Comparison of ENCODE assay signal across 7 mouse cellular contexts in genomic region chr5:30104841-30105667, GRCm38 (mm10). TPM values are rescaled to one million over a fixed set of nuclear protein-coding genes. Genes with fewer than 3 reads are reported as not detected.
DNase-seq lines count a peak whose midpoint lies in the region; ATAC-seq and TF ChIP-seq lines count a peak whose summit lies in the region.

TSS of gene Garem2 (plus strand) at chr5:30105161.

- H3K4me2 ChIP-seq in forebrain, postnatal 0 days (ENCODE audit: low read depth), result peak within 1 kb of the TSS; percentile 97
- peak within 1 kb of the TSS; percentile 62 for H3K4me2 ChIP-seq in myocyte (ENCODE audit: low read depth)

- no peak for TF ChIP-seq CTCF in cortical plate, adult 2 months (IDR thresholded peaks at IDR 0.05; ENCODE audit: extremely low read depth, insufficient read depth, low read length)
- no peak for TF ChIP-seq CTCF in forebrain, postnatal 0 days (IDR thresholded peaks at IDR 0.05; ENCODE audit: low read depth)

- ATAC-seq in forebrain, postnatal 0 days, result peak; percentile 57
- no peak for ATAC-seq in erythroblast, adult 5-6 weeks (replicated peaks; ENCODE audit: low FRiP score, poor library complexity, severe bottlenecking)

- no peaks in the 10 kb centered on the region for H3K4me1 ChIP-seq in cortical plate, adult 2 months (ENCODE audit: control insufficient read depth, insufficient read depth, low read length)
- peaks cover 7% of the 10 kb centered on the region; the same call in 1 of the 2 replicates for H3K4me1 ChIP-seq in forebrain, postnatal 0 days (ENCODE audit: insufficient read depth)
- peaks cover 39% of the 10 kb centered on the region for H3K4me1 ChIP-seq in limb, embryonic 10.5 days

- no peak within 1 kb of the TSS for H3K27ac ChIP-seq in cortical plate, adult 2 months (ENCODE audit: insufficient read depth, low read length)
- H3K27ac ChIP-seq in forebrain, postnatal 0 days (ENCODE audit: low read depth, low read length), result peak within 1 kb of the TSS; percentile 62
- peak within 1 kb of the TSS; percentile 59 for H3K27ac ChIP-seq in limb, embryonic 10.5 days

- under 1% methylated on average over 58 of the region's 65 CpGs for WGBS in forebrain, postnatal 0 days
- under 1% methylated on average over 63 of the region's 65 CpGs for WGBS in limb, embryonic 10.5 days

- H3K36me3 ChIP-seq in forebrain, postnatal 0 days (ENCODE audit: insufficient read depth), result no peaks in the 10 kb centered on the region
- no peaks in the 10 kb centered on the region for H3K36me3 ChIP-seq in limb, embryonic 10.5 days
- H3K36me3 ChIP-seq in myocyte (ENCODE audit: control insufficient read depth, insufficient read depth), result no peaks in the 10 kb centered on the region

- H3K9me3 ChIP-seq in forebrain, postnatal 0 days (ENCODE audit: low read length), result no peaks in the 10 kb centered on the region
- H3K9me3 ChIP-seq in limb, embryonic 10.5 days (replicated peaks), result no peaks in the 10 kb centered on the region

- no peaks in the 10 kb centered on the region for H3K79me2 ChIP-seq in myocyte (ENCODE audit: control insufficient read depth, insufficient read depth)

- no peak for TF ChIP-seq POLR2A in cortical plate, adult 2 months (IDR thresholded peaks at IDR 0.05; ENCODE audit: extremely low read depth, insufficient read depth, low read length)
- TF ChIP-seq POLR2A in myocyte (IDR thresholded peaks at IDR 0.05; ENCODE audit: insufficient read length, low read depth), result no peak

- peak in 1 of 2 experiments; percentile 6 for DNase-seq in left cerebral cortex, adult 8-10 months (ENCODE audit: low spot score in 2 of 2)
- no peak for DNase-seq in left cerebral cortex, adult 11 months (ENCODE audit: low spot score)
- peak; percentile 63 for DNase-seq in forebrain, postnatal 0 days
- peak; percentile 69 for DNase-seq in limb, embryonic 10.5 days (ENCODE audit: low spot score)

- H3K27me3 ChIP-seq in forebrain, postnatal 0 days (ENCODE audit: insufficient read depth, low read length), result no peaks in the 10 kb centered on the region
- H3K27me3 ChIP-seq in limb, embryonic 10.5 days (ENCODE audit: low read depth, poor library complexity, severe bottlenecking), result peaks cover 77% of the 10 kb centered on the region
- H3K27me3 ChIP-seq in myocyte (ENCODE audit: control insufficient read depth, insufficient read depth, insufficient read length), result peaks cover 38% of the 10 kb centered on the region

- H3K4me3 ChIP-seq in cortical plate, adult 2 months (ENCODE audit: insufficient read depth, low read length), result peak within 1 kb of the TSS; percentile 14
- peak within 1 kb of the TSS; percentile 56 for H3K4me3 ChIP-seq in forebrain, postnatal 0 days (ENCODE audit: low read depth, low read length)
- peak within 1 kb of the TSS; percentile 58 for H3K4me3 ChIP-seq in limb, embryonic 10.5 days
- no peak within 1 kb of the TSS for H3K4me3 ChIP-seq in myocyte

- peak within 1 kb of the TSS; percentile 53 for H3K9ac ChIP-seq in forebrain, postnatal 0 days

- H3ac ChIP-seq in myocyte (ENCODE audit: control insufficient read depth, insufficient read length), result peak within 1 kb of the TSS; percentile 25

TF ChIP-seq in myocyte, 11 proteins besides CTCF, POLR2A, EP300 and RAD21:
- TF ChIP-seq TCF12 (IDR thresholded peaks at IDR 0.05; ENCODE audit: insufficient read depth, poor library complexity, severe bottlenecking), result no peak
- TF ChIP-seq MYOD1 (IDR thresholded peaks at IDR 0.05; ENCODE audit: control insufficient read depth in 1 of 3, insufficient read length in 2 of 3, low read depth in 2 of 3), result no peak
- TF ChIP-seq SRF (IDR thresholded peaks at IDR 0.05; ENCODE audit: control insufficient read depth, insufficient read length, low read depth), result no peak
- TF ChIP-seq USF1 (IDR thresholded peaks at IDR 0.05; ENCODE audit: low read depth), result no peak
- TF ChIP-seq MAX (IDR thresholded peaks at IDR 0.05; ENCODE audit: low read depth), result no peak
- no peak for TF ChIP-seq REST (IDR thresholded peaks at IDR 0.05; ENCODE audit: insufficient read depth, insufficient read length)
- no peak for TF ChIP-seq TCF3 (IDR thresholded peaks at IDR 0.05; ENCODE audit: insufficient read length, low read depth)

RNA-seq across cellular contexts. Expression of gene Garem2, which starts in this region (rescaled TPM):
- total RNA-seq in left cerebral cortex, adult 8-10 months (2022), result 10 to 100 TPM; 12.2 to 14.9 (median 12.7) TPM
- polyA plus RNA-seq in cortical plate, adult 2 months (2012; rRNA removed), result 14.0 and 14.6 TPM in 2 replicates
- total RNA-seq in forebrain, postnatal 0 days (2014; rRNA removed), result 10.4 and 10.5 TPM in 2 replicates
- polyA plus RNA-seq in forebrain, postnatal 0 days (2015; fragmentation: Nextera tagmentation; extraction: Ambion mirVana), result 5.5 and 7.2 TPM in 2 replicates
- 0.23 and 0.46 TPM in 2 replicates for polyA plus RNA-seq in limb, embryonic 10.5 days (2016; fragmentation: Nextera tagmentation; extraction: Ambion mirVana)
- 0.12 TPM for polyA plus RNA-seq in myocyte (2012; fragmentation: generic; extraction: Trizol)
- not detected in 2 replicates for total RNA-seq in erythroblast, adult 5-6 weeks (2015; ENCODE audit: low replicate concordance)
- not detected in 2 replicates for total RNA-seq in erythroblast, adult 5-6 weeks (2017; ENCODE audit: low replicate concordance)

Comparison
In these comparisons a context has a peak if more than half of its experiments do, and no peak if none do; other contexts are left out.
1. RNA of gene Garem2 (total RNA-seq): 12.2 to 14.9 TPM in left cerebral cortex, adult 8-10 months and 10.4 to 10.5 TPM in forebrain, postnatal 0 days; not detected in erythroblast, adult 5-6 weeks; every median in the first group is over 10 times any median in the second.
2. Peak in DNase-seq, H3K4me3 ChIP-seq and H3K27ac ChIP-seq in limb, embryonic 10.5 days; RNA of the gene not detected or under 1 TPM.